Mouse (Mus musculus): ENCODE measurements around the gene Igsf9. TPM values are rescaled to one million over a fixed set of nuclear protein-coding genes. Genes with fewer than 3 reads are reported as not detected.

Gene Igsf9
- total RNA-seq (2021): 10 to 100 TPM; 13.9 to 15.5 TPM
- long read RNA-seq, partial matches to known transcripts: 2 of 5 reads
- long read RNA-seq, other reads (novel, unspliced or antisense): 2 of 5 reads

GRCm38 (mm10) chr1:172481540-172482280 is at the start of gene Igsf9:
Igsf9 (plus strand) TSS chr1:172481788.
- DNase-seq (ENCODE audit: low spot score in 2 of 2): peak; percentile 92 to 96

GRCm38 (mm10) chr1:172431836-172432586 is 49.6 kb upstream of the Igsf9 start:
- no peak for DNase-seq (ENCODE audit: low spot score in 2 of 2)

GRCm38 (mm10) chr1:172432587-172432955 is 49.0 kb upstream of the Igsf9 start:
- no peak for DNase-seq (ENCODE audit: low spot score in 2 of 2)

GRCm38 (mm10) chr1:172433012-172433850 is 48.4 kb upstream of the Igsf9 start:
- DNase-seq (ENCODE audit: low spot score in 2 of 2): no peak

GRCm38 (mm10) chr1:172433851-172434165 is 47.8 kb upstream of the Igsf9 start:
- no peak for DNase-seq (ENCODE audit: low spot score in 2 of 2)

- no peak for DNase-seq (ENCODE audit: low spot score in 2 of 2)
These were observed 44.8 kb upstream of the Igsf9 start for GRCm38 (mm10) chr1:172436785-172437184.

- DNase-seq (ENCODE audit: low spot score in 2 of 2): no peak
These were observed 43.0 kb upstream of the Igsf9 start for GRCm38 (mm10) chr1:172438621-172439020.

GRCm38 (mm10) chr1:172440521-172440920 is 41.1 kb upstream of the Igsf9 start:
- no peak for DNase-seq (ENCODE audit: low spot score in 2 of 2)

GRCm38 (mm10) chr1:172441935-172442445 is 39.6 kb upstream of the Igsf9 start:
- DNase-seq (ENCODE audit: low spot score in 2 of 2): no peak

- DNase-seq (ENCODE audit: low spot score in 2 of 2): no peak
These were observed 31.4 kb upstream of the Igsf9 start for GRCm38 (mm10) chr1:172450226-172450625.

- DNase-seq (ENCODE audit: low spot score in 2 of 2): no peak
These were observed 30.6 kb upstream of the Igsf9 start for GRCm38 (mm10) chr1:172450848-172451470.

GRCm38 (mm10) chr1:172452911-172453310 is 28.7 kb upstream of the Igsf9 start:
- DNase-seq (ENCODE audit: low spot score in 2 of 2): no peak

GRCm38 (mm10) chr1:172453810-172454209 is 27.8 kb upstream of the Igsf9 start:
- no peak for DNase-seq (ENCODE audit: low spot score in 2 of 2)

GRCm38 (mm10) chr1:172455416-172455815 is 26.2 kb upstream of the Igsf9 start:
- no peak for DNase-seq (ENCODE audit: low spot score in 2 of 2)

- no peak for DNase-seq (ENCODE audit: low spot score in 2 of 2)
These were observed 25.4 kb upstream of the Igsf9 start for GRCm38 (mm10) chr1:172456001-172456677.

- no peak for DNase-seq (ENCODE audit: low spot score in 2 of 2)
These were observed 24.4 kb upstream of the Igsf9 start for GRCm38 (mm10) chr1:172457196-172457595.

GRCm38 (mm10) chr1:172458041-172458440 is 23.5 kb upstream of the Igsf9 start:
- no peak for DNase-seq (ENCODE audit: low spot score in 2 of 2)

- DNase-seq (ENCODE audit: low spot score in 2 of 2): no peak
These were observed 20.0 kb upstream of the Igsf9 start for GRCm38 (mm10) chr1:172461602-172462001.

GRCm38 (mm10) chr1:172462534-172462933 is 19.1 kb upstream of the Igsf9 start:
- no peak for DNase-seq (ENCODE audit: low spot score in 2 of 2)

Data from layer of hippocampus, postnatal 10 days (tissue).